Mouse (Mus musculus): ENCODE measurements around the gene Mxd4. TPM values are rescaled to one million over a fixed set of nuclear protein-coding genes. Genes with fewer than 3 reads are reported as not detected.

Mxd4 gene
- total RNA-seq, 2 experiments from 2014 or later = 5.4 to 10.6 TPM

DNA sequence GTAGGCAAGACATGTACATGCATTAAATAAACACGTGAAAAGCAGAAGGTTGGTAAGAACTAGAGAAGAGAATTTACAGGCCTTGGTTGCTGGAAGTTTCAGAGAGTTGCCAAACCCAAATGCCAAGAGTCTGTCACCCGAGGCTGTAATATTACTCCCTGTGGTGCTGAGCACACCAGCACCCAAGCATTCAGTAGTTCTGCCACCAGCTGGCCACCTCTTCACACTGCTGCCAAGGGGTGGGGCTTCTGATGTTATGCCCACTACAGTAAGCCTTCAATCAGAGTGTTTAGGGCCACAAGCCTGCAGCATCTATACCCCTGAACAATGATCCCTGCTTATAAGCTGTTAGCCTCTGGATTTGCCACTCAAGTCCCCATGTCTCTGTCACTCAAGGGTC is 13.9 kb upstream of the Mxd4 start:
- no peak for ATAC-seq (replicated peaks; ENCODE audit: low FRiP score, poor library complexity, severe bottlenecking)

DNA sequence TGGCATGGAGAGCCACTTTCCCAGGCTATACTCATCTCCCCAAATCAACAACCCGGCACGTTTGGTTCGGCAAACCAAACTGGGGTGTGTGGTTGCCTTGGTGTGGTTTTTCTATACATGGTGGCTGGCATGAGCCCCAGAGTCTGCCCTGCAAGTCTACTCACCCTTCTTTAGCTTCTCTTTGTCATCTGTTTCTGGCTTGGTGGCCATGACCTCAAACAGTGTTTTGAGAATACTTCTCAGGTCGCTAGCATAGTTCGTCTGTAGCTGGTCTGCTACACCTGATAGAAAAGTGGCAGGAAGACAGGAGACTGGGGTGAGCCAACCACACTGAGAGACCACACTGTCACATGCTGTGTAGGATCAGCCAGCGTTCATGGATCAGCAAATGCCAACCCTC is 11.1 kb upstream of the Mxd4 start:
- ATAC-seq (replicated peaks; ENCODE audit: low FRiP score, poor library complexity, severe bottlenecking) = no peak

DNA sequence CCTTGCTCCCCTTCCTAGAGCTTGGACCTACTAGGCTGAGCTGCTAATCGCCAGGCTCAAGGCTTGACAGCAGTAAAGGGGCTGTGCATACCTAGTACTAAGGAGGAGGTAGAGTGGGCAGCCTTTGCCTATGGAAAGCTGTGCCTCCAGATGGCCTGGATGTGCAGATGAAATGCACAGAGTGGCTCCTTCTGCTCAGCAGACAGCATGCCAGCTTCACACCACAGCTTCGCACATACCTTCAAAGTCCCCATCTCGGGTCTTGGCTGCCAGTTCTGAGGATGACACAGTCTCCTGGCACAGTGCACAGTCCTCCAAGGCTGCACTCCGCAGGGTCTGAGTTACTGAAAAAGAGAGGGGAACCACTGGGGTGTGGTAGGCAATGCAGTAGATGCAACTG is 9.7 kb upstream of the Mxd4 start:
- ATAC-seq (replicated peaks; ENCODE audit: low FRiP score, poor library complexity, severe bottlenecking) = no peak

DNA sequence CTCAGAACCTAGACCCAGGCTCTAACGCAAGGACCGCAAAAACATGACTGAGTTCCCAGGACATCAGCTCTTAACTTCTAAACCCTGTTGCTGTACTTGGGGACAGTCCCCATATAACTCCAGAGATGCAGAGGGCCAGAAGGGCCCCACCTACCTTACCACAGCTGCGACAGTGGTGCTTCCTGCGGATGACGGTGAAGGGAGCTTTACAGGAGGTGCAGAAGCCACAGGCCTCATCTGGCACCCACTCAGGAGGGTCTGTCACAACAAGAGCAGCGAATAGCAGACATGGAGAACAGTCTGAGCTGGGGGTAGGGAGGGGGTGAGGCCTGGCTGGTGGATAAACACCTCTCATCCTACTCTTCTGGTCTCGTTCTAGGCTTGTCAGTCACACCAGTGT is 8.9 kb upstream of the Mxd4 start:
- no peak for ATAC-seq (replicated peaks; ENCODE audit: low FRiP score, poor library complexity, severe bottlenecking)

DNA sequence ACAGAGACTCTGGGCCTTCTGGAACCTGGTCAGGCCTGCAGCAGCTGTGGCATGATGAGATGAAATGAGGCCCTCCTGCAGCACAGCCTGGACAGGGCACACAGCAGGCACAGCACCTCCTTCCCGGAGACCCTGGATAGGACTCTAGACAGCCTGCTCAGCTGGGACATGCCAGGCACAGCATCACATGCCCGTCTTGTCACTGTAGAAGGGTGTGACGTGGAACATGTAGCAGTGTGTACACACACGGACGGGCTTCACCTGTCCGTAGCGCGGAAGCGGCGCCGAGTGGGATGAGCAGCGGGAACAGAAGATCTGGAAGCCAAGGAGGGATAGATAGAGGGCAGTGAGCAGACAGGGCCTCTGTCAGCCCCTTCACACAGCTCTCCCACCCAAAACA is 8.3 kb upstream of the Mxd4 start:
- ATAC-seq (replicated peaks; ENCODE audit: low FRiP score, poor library complexity, severe bottlenecking) = no peak

DNA sequence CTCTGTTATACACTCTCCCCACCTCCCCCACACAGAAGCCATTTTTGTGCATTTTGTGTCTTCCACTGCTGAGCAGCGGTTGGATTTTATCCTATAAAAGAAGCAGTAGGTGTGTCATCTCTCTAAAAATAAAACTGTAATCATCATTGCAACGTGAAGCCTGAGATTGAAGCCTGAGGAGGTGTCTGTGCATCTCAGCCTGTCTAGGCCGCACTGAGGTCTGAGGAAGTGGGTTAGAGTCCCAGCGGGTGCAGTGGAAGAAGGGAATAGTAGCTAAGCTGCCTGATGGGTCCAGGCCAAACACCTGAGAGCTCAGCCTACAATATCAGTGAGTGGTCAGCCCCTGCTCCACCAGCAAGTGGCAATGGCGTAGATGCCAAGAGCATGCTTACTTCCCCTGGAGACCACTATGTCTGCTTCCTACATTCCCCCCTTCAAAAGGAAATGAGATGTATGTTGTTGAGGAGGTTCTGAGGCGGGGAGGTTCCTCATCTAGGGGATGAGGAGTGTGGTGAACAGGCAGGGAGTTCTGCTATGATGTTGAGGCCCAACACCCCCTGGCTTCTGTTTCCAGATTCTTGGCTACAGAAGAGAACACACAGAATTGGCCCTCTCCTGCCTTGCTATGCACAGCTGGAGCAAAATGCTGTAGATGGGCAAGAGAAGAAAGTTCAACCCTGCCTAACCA is 7.6 kb upstream of the Mxd4 start:
- ATAC-seq (replicated peaks; ENCODE audit: low FRiP score, poor library complexity, severe bottlenecking) = no peak

DNA sequence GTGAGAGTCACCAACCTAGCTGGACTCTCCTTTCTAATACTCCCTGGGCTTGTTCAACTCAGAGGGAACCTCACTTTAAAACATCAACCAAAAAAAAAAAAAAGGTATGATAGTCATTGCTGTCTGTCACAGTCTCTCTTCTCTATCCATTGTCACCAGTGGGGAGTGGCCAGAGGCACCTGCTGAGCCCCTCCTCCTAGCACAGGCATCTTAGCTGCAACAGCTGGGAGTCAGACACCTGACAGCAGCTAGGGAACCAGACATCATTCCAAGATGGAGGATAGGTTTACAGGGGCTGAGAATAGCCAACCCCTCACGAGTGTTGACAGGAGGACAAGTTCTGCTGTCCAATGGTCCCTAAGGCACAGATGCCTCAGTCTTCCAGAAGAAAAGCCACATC is 6.9 kb upstream of the Mxd4 start:
- no peak for ATAC-seq (replicated peaks; ENCODE audit: low FRiP score, poor library complexity, severe bottlenecking)

DNA sequence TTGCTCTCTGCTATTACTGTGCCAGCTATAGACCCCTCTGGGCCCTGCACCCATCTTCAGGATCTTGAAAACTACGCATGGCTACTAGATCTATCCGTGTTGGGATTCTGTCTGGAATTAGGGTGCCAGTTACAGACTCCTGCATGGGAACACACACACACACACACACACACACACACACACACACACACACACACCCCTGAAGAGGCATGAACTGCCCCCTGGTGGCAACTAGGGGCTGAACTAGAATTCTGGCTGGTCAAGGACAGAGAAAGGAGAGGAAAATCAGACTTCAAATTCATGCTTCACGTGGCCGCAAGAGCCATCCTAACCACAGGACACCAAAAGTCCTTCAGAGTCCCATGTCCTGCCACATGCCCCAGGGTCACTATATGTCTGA is 4.3 kb upstream of the Mxd4 start:
- no peak for ATAC-seq (replicated peaks; ENCODE audit: low FRiP score, poor library complexity, severe bottlenecking)

DNA sequence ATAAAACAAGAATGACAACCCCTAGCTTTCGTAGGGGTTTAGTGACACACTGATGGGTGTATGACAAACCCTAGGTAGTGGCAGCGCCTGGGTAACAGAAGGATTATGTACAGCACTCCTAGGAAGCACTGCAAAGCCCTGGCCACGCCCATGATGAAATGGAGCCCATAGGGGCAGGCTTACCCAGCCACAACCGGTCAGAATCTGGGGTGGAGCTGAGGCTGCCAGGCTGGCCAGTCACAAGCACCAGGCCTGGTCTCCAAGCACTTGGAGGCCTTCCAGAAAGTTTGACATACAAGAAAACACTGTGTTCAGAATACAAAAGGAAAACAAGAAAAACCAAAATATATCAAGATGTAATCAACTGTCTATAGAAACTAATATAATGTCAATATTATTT is 3.5 kb upstream of the Mxd4 start:
- ATAC-seq (replicated peaks; ENCODE audit: low FRiP score, poor library complexity, severe bottlenecking) = no peak

DNA sequence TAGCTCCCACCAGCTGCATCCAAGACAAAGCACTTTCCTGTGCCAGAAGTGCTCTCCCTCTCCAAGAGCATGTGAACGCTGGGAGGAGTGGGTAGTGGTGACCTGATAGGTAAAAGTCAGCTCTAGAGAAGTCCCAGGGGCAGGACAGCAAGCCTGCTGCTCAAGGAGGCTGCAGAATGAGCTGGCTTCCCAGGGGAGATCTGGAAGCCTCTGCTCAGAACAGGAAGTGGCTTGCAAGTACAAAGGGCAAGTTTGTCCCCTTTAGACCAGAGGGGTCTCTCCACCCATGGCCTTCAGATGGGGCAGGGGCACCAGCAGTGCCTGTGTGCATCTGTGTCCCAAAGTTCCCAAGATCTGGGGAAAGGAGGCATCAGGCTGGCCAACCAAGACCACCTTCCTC is 2.0 kb upstream of the Mxd4 start:
- no peak for ATAC-seq (replicated peaks; ENCODE audit: low FRiP score, poor library complexity, severe bottlenecking)

DNA sequence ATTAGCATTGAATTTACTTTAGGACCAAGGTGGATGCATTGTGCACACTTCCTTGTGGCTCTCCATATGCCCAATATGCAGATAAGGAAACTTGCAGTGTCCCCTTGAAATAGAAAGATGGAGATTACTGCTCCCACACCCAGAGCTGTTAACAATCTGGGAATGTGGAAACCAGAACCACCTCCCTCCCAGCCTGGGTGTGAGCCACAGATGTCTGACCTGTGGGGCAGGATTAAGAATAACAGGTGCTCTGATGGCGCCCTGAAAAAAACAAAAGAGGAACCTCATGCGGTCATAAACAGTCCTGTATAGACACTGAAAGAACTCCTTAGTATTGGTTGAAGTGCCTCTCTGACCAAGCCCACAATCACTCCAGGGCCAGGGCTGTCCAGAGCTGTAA is 1.3 kb upstream of the Mxd4 start:
- no peak for ATAC-seq (replicated peaks; ENCODE audit: low FRiP score, poor library complexity, severe bottlenecking)

DNA sequence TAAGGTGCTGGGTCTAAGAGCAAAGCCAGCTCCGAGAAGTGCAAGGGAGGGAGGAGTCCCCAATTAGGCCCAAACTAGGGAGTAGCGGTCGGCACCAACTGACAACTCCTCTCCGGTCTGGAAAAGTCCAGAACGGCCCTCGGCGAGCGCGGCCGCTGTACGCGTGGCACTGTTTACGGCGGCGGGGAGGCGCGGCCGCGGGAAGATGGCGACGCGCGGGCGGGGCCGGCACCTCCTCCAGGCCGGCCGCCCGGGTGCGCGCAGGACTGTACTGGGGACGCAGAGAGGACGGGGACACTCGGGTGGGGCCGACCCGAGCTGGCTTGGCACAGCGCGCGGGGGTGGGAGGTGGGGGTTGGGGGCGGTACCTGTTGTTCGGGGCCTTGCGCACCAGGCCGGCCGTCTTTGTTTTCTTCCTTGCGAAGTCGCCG is 544 bp downstream of the Mxd4 start:
- peak; percentile 34 for ATAC-seq (replicated peaks; ENCODE audit: low FRiP score, poor library complexity, severe bottlenecking)

DNA sequence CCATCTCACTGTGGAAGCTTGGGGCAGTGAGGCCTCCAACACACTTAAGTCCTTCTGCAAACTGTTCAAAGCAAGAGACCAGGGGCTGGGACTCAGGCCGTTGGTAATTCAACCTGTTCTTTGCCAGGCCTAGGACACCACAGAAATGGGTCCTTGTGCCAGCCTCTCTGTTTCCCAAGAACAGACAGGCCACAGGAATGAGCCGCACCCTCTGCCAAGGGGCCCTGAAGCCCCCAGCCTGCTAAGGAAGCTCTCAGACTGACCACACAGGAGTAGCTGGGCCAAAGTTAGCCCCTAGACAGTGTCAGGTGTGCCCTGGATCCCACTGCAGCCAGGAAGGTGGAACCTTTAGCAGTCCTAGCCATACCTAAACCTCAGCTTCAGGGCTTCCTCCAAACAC is 1.1 kb downstream of the Mxd4 start:
- ATAC-seq (replicated peaks; ENCODE audit: low FRiP score, poor library complexity, severe bottlenecking) = no peak

DNA sequence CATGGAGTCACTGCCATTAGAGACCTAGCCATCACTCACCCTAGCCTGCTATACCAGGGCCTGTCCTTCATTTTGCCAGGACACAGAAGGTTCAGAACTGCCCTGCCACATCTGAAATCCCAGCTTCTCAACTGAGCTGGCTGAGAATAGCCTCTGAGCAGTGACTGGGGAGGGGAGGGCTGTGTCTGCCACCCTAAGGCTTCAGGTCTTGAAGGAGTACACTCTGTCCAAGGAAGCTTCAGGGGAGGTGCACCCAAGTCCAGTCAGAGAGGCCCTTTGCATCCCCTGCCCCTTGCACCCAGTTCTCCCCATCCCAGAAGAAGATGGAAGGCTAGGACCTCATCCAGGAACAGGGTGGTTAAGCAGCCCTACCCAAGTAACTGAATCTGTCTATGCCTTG is 1.7 kb downstream of the Mxd4 start:
- ATAC-seq (replicated peaks; ENCODE audit: low FRiP score, poor library complexity, severe bottlenecking) = no peak

DNA sequence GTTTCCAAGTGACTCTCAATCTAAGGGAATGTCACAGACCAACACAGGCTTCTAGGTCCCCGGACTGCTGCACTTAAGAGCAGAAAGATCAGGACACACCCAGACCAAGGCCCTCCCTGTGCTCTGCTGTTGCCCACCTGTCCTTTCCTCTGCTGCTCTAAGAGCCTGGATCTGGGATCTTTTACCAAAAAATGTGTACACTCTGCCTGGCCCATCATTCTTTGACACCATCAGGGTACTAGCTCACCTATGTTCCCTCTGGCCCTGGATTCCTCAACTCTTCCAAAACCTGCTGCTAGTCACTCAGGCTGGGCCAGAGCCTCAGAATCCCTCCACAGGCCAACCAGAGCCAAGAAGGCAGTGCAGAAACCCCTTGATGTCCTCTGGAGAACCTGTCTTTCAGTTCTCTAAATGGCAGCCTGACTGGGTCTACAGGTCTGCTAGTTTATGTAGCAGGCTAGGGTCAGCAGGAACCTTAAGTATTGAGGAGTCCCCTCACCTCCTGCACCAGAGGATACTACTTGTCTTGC is 2.4 kb downstream of the Mxd4 start:
- ATAC-seq (replicated peaks; ENCODE audit: low FRiP score, poor library complexity, severe bottlenecking) = no peak

DNA sequence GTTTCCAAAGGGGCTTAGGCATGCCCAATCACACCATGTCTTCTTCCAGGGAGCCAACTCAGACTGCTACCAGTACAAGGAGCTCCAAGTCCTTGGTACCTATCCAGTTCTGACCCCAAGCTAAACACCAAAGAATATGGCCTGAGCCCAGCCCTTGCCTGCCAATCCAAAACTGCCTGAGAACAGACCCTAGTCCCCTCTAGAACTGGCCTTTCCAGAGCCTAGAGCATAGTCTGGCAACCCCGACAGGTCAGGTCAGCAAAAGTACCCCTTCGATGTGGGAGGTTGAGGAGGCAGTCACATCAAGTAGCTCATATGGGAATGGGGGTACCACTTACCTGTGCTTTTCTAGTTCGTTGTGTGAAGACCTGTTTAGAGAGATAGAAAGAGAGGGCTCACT is 3.5 kb downstream of the Mxd4 start:
- no peak for ATAC-seq (replicated peaks; ENCODE audit: low FRiP score, poor library complexity, severe bottlenecking)

DNA sequence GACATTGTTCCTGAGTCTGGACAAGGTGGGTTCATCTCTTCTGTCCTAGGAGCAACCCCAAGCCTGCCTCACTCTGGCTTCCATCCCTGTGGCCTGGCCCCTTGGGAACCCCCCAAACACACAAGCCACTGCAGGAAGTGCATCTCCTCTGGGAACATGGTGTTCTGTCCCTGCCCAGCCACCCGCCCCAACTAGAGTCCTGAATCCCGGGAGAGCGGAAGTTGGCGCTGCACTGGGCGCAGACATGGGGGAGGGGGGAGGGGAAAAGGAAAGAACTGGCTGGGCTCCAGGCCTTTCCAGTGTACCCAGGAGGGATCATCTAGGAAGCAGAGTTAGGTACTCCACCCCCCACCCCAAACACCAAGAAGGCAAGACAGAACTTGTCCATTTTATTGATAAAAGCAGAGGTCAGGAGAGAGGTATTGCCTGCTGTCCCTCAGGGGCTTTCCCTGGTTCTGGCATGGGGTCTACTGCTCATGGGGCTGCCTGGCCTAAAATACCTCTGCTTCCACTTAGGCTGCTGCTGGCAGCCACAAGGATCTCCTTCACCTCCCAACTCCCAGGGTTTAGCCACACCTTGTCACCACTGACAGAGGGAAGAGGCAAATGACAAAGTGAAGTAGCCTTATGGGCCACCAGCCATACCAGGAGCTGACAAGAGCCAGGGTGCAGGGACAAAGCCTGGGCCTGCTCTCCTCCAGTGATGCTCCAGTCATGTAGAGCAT is 4.2 kb downstream of the Mxd4 start:
- ATAC-seq (replicated peaks; ENCODE audit: low FRiP score, poor library complexity, severe bottlenecking) = no peak

DNA sequence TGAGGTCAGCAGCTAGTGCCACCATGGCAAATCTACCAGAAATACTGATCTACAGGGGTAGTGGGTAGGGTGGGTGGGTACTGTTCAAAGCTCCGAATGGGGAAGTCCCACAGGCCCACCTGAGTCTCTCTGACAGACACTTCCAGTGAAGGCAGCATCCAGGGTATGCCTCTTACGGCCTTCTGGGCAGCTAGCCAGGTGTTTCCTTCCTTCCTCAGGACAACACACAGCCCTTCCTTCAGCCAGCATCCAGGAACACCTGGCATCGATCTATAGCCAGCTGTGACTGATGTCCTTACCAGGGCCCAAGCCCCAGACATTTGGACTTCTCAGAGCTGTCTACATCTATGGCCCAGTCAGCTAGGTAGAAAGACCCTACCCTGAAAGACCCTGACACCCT is 5.0 kb downstream of the Mxd4 start:
- no peak for ATAC-seq (replicated peaks; ENCODE audit: low FRiP score, poor library complexity, severe bottlenecking)

DNA sequence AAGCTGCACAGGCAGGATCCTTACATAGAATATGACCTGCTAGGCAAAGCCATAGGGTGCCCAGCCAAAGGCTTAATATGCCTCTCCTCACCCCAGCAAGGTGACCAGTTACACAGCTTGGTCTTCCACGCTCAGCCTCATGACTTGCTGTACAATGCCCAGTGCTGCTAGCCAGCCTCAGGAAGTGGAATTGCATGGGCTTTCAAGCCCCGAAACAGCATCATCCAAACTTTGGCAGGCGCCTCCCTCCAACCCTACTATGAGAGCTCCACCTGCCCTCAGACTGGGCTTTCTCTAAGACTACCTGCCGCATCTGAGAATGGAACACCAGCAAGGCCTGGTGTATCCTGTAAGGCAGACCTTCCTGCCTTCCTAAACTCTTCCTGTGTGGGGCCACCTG is 9.7 kb downstream of the Mxd4 start:
- ATAC-seq (replicated peaks; ENCODE audit: low FRiP score, poor library complexity, severe bottlenecking) = no peak

DNA sequence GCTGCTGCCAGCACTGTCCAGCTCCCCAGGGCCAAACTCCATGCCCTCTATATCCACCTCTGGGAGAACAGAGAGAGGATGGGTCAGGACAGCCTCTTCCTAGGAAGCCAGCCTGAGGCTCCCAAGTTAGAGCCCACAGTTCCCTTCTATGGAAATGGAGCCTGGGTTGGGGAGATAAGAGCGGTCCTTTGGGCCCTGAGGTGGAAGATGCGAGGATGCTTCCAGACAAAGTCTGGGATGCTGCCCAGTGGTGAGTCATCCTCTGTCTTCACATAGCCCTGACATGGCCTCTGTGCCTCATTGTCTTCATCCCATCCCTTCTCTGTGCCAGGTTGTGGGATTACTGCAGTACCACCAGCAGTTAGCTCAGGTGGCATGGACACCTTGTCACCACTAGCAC is 10.4 kb downstream of the Mxd4 start:
- ATAC-seq (replicated peaks; ENCODE audit: low FRiP score, poor library complexity, severe bottlenecking) = no peak

DNA sequence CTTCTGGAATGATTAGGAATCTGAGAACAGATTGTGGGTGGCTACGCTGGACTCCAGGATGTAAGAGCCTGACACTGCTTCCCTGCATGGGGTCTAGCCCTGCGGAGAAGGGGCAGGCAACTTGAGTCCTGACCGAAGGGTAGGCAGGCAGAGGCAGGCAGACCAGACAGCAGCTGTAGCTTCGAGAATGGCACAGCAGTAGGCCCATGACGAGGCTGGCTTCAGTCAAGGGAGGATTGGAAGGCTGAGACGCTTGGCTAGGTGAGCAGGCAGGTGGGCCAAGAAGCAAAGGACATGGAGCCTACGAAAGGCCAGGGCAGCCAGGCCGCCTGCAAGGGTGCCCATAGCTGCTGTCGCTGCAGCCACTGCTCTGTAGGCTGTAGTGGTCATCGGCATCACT is 10.8 kb downstream of the Mxd4 start:
- no peak for ATAC-seq (replicated peaks; ENCODE audit: low FRiP score, poor library complexity, severe bottlenecking)

DNA sequence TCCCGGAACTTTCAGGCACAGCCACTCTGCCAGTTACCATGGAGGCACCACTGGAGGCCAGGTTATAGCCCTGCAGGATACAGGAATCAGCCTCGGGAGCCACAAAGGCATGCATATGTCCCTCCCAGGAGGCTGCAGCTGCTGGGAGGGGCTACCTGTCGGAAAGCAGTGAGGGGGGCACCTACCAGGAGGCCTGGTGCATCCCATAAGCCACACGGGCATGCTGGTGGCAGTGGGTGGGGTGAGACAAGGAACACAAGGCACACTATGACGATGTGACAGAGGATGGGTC is 12.2 kb downstream of the Mxd4 start:
- no peak for ATAC-seq (replicated peaks; ENCODE audit: low FRiP score, poor library complexity, severe bottlenecking)

Data from erythroblast, adult 5-6 weeks (primary cell).